7 mouse cellular contexts compared by ENCODE assay signal in genomic region chr3:95283589-95283941, GRCm38 (mm10). TPM values are rescaled to one million over a fixed set of nuclear protein-coding genes. Genes with fewer than 3 reads are reported as not detected.
A peak's percentile ranks its signal among the peaks of the same experiment; 100 is the strongest.
DNase-seq lines count a peak whose midpoint lies in the region; ATAC-seq and TF ChIP-seq lines count a peak whose summit lies in the region.

No protein-coding gene starts in this region.

- no peak for ATAC-seq in forebrain, embryonic 12.5 days (ENCODE audit: low FRiP score)
- no peak for ATAC-seq in limb, embryonic 15.5 days (ENCODE audit: insufficient number of reproducible peaks, low FRiP score, low TSS enrichment, low read depth)
- ATAC-seq in stomach, postnatal 0 days (ENCODE audit: low FRiP score, low TSS enrichment), result no peak

- peak overlapping the region; percentile 74 for H3K4me2 ChIP-seq in forebrain, embryonic 12.5 days
- peak overlapping the region; percentile 74 for H3K4me2 ChIP-seq in limb, embryonic 15.5 days
- H3K4me2 ChIP-seq in stomach, postnatal 0 days (replicated peaks; ENCODE audit: low read depth), result peak overlapping the region; percentile 80

- TF ChIP-seq CTCF in spleen, adult 2 months (IDR thresholded peaks at IDR 0.05; ENCODE audit: extremely low read depth, insufficient read depth, insufficient read length, insufficient replicate concordance), result no peak
- no peak for TF ChIP-seq CTCF in stomach, postnatal 0 days (IDR thresholded peaks at IDR 0.05; ENCODE audit: low read depth)

- peak overlapping the region; percentile 68 for H3K4me3 ChIP-seq in spleen, adult 2 months (ENCODE audit: extremely low read depth, insufficient read depth, insufficient read length)
- peak overlapping the region; percentile 70 for H3K4me3 ChIP-seq in forebrain, embryonic 12.5 days (replicated peaks)
- peak overlapping the region; percentile 64 for H3K4me3 ChIP-seq in limb, embryonic 15.5 days
- H3K4me3 ChIP-seq in stomach, postnatal 0 days (ENCODE audit: low read depth, low read length), result peak overlapping the region; percentile 73

- 6% methylated on average over 7 of the region's 7 CpGs for WGBS in spleen, adult 2 months
- 2% methylated on average over 7 of the region's 7 CpGs for WGBS in forebrain, embryonic 12.5 days
- 0% methylated on average over 7 of the region's 7 CpGs for WGBS in limb, embryonic 15.5 days
- WGBS in stomach, postnatal 0 days, result 0% methylated on average over 7 of the region's 7 CpGs

- H3K27ac ChIP-seq in spleen, adult 2 months (ENCODE audit: insufficient read depth, low read length), result peak overlapping the region; percentile 94
- peak overlapping the region; percentile 95 for H3K27ac ChIP-seq in forebrain, embryonic 12.5 days
- H3K27ac ChIP-seq in limb, embryonic 15.5 days, result peak overlapping the region; percentile 94
- H3K27ac ChIP-seq in stomach, postnatal 0 days (replicated peaks), result peak overlapping the region; percentile 98

- DNase-seq in spleen, adult 2 months (ENCODE audit: low read depth in 1 of 2, low spot score in 2 of 2), result no peak
- DNase-seq in spleen, adult 12 weeks (ENCODE audit: low spot score), result no peak
- DNase-seq in stomach, postnatal 0 days (ENCODE audit: low spot score), result no peak
- DNase-seq in embryo, embryonic 11 days, result no peak
- no peak for DNase-seq in thymus, adult 18-20 months

- TF ChIP-seq POLR2A in spleen, adult 2 months (IDR thresholded peaks at IDR 0.05; ENCODE audit: low read depth, low read length), result no peak

- no peaks in the 10 kb centered on the region; the same call in 1 of the 2 replicates for H3K4me1 ChIP-seq in spleen, adult 2 months (ENCODE audit: control insufficient read depth, insufficient read depth, insufficient read length)
- peaks cover 19% of the 10 kb centered on the region for H3K4me1 ChIP-seq in forebrain, embryonic 12.5 days
- peaks cover 24% of the 10 kb centered on the region for H3K4me1 ChIP-seq in limb, embryonic 15.5 days
- H3K4me1 ChIP-seq in stomach, postnatal 0 days (replicated peaks; ENCODE audit: control insufficient read depth, insufficient read depth), result no peaks in the 10 kb centered on the region

- no peak for TF ChIP-seq EP300 in stomach, postnatal 0 days (optimal IDR thresholded peaks at IDR 0.05)

- peak overlapping the region; percentile 76 for H3K9ac ChIP-seq in forebrain, embryonic 12.5 days
- H3K9ac ChIP-seq in limb, embryonic 15.5 days, result peak overlapping the region; percentile 85
- H3K9ac ChIP-seq in stomach, postnatal 0 days (ENCODE audit: low read length), result peak overlapping the region; percentile 92

- H3K27me3 ChIP-seq in spleen, adult 2 months (ENCODE audit: control insufficient read depth, insufficient read depth, low read length), result no peaks in the 10 kb centered on the region
- no peaks in the 10 kb centered on the region for H3K27me3 ChIP-seq in forebrain, embryonic 12.5 days
- H3K27me3 ChIP-seq in limb, embryonic 15.5 days, result no peaks in the 10 kb centered on the region
- no peaks in the 10 kb centered on the region for H3K27me3 ChIP-seq in stomach, postnatal 0 days (ENCODE audit: control insufficient read depth, insufficient read depth, low read length)

- H3K36me3 ChIP-seq in spleen, adult 2 months (ENCODE audit: control insufficient read depth, insufficient read depth, low read length), result peaks cover 7% of the 10 kb centered on the region
- H3K36me3 ChIP-seq in forebrain, embryonic 12.5 days (replicated peaks), result peaks cover 13% of the 10 kb centered on the region
- H3K36me3 ChIP-seq in limb, embryonic 15.5 days, result peaks cover 12% of the 10 kb centered on the region
- H3K36me3 ChIP-seq in stomach, postnatal 0 days (ENCODE audit: control insufficient read depth, insufficient read depth, low read length), result peaks cover 7% of the 10 kb centered on the region

- H3K9me3 ChIP-seq in forebrain, embryonic 12.5 days, result no peaks in the 10 kb centered on the region
- H3K9me3 ChIP-seq in limb, embryonic 15.5 days, result no peaks in the 10 kb centered on the region
- H3K9me3 ChIP-seq in stomach, postnatal 0 days (ENCODE audit: control insufficient read depth, low read length), result no peaks in the 10 kb centered on the region

RNA-seq across cellular contexts. Expression of gene Prune1, which starts 1.7 kb away (rescaled TPM):
- polyA plus RNA-seq in spleen, adult 2 months (2012; rRNA removed), result 7.7 and 8.9 TPM in 2 replicates
- 30.0 and 30.9 TPM in 2 replicates for polyA plus RNA-seq in forebrain, embryonic 12.5 days (2016; fragmentation: Nextera tagmentation; extraction: Ambion mirVana)
- polyA plus RNA-seq in limb, embryonic 15.5 days (2015; fragmentation: Nextera tagmentation; extraction: Ambion mirVana), result 22.7 and 31.6 TPM in 2 replicates
- polyA plus RNA-seq in stomach, postnatal 0 days (2015; fragmentation: Nextera tagmentation; extraction: Ambion mirVana), result 10.1 and 11.7 TPM in 2 replicates

RNA-seq across cellular contexts. Expression of gene Mindy1, which starts 2.4 kb away (rescaled TPM):
- 44.8 and 51.0 TPM in 2 replicates for polyA plus RNA-seq in spleen, adult 2 months (2012; rRNA removed)
- polyA plus RNA-seq in forebrain, embryonic 12.5 days (2016; fragmentation: Nextera tagmentation; extraction: Ambion mirVana), result 37.4 and 39.8 TPM in 2 replicates
- polyA plus RNA-seq in limb, embryonic 15.5 days (2015; fragmentation: Nextera tagmentation; extraction: Ambion mirVana), result 49.8 and 53.1 TPM in 2 replicates
- 55.9 and 64.1 TPM in 2 replicates for polyA plus RNA-seq in stomach, postnatal 0 days (2015; fragmentation: Nextera tagmentation; extraction: Ambion mirVana)

RNA-seq across cellular contexts. Expression of gene Anxa9, which starts 23.4 kb away (rescaled TPM):
- polyA plus RNA-seq in spleen, adult 2 months (2012; rRNA removed), result 2.6 and 2.7 TPM in 2 replicates
- polyA plus RNA-seq in forebrain, embryonic 12.5 days (2016; fragmentation: Nextera tagmentation; extraction: Ambion mirVana), result 1.1 and 1.4 TPM in 2 replicates
- 12.5 and 15.1 TPM in 2 replicates for polyA plus RNA-seq in limb, embryonic 15.5 days (2015; fragmentation: Nextera tagmentation; extraction: Ambion mirVana)
- 57.2 and 63.1 TPM in 2 replicates for polyA plus RNA-seq in stomach, postnatal 0 days (2015; fragmentation: Nextera tagmentation; extraction: Ambion mirVana)

RNA-seq across cellular contexts. Expression of gene Cers2, which starts 31.0 kb away (rescaled TPM):
- 95.7 and 101 TPM in 2 replicates for polyA plus RNA-seq in spleen, adult 2 months (2012; rRNA removed)
- polyA plus RNA-seq in forebrain, embryonic 12.5 days (2016; fragmentation: Nextera tagmentation; extraction: Ambion mirVana), result 109 and 111 TPM in 2 replicates
- 154 and 157 TPM in 2 replicates for polyA plus RNA-seq in limb, embryonic 15.5 days (2015; fragmentation: Nextera tagmentation; extraction: Ambion mirVana)
- polyA plus RNA-seq in stomach, postnatal 0 days (2015; fragmentation: Nextera tagmentation; extraction: Ambion mirVana), result 75.0 and 80.3 TPM in 2 replicates

RNA-seq across cellular contexts. Expression of gene Bnipl, which starts 32.6 kb away (rescaled TPM):
- 0.07 TPM in 1 of 2 replicates, not detected in the other for polyA plus RNA-seq in spleen, adult 2 months (2012; rRNA removed)
- 0.42 and 0.63 TPM in 2 replicates for polyA plus RNA-seq in forebrain, embryonic 12.5 days (2016; fragmentation: Nextera tagmentation; extraction: Ambion mirVana)
- 15.6 and 17.2 TPM in 2 replicates for polyA plus RNA-seq in limb, embryonic 15.5 days (2015; fragmentation: Nextera tagmentation; extraction: Ambion mirVana)
- polyA plus RNA-seq in stomach, postnatal 0 days (2015; fragmentation: Nextera tagmentation; extraction: Ambion mirVana), result 16.6 and 16.8 TPM in 2 replicates
